Mouse (Mus musculus) neural tube, embryonic 15.5 days (tissue): ENCODE results near the gene Lmo7. TPM values are rescaled to one million over a fixed set of nuclear protein-coding genes. Genes with fewer than 3 reads are reported as not detected.

Source experiments
- ATAC-seq: fragments of 200-750 bp; cut with Nextera tagmentation; 2 replicates; pipeline ENCODE4 v1.8.0; 2017; ENCODE audit warnings: mild to moderate bottlenecking, moderate TSS enrichment, moderate library complexity; ENCODE audit not compliant: low FRiP score
- H3K27ac ChIP-seq: fragments of 300-500 bp; sonication (generic); replicated peaks from 2 replicates; pipeline ENCODE4 v1.5.1; 2015; ENCODE audit warnings: mild to moderate bottlenecking, inconsistent platforms
- H3K27me3 ChIP-seq: fragments of 300-500 bp; sonication (generic); replicated peaks from 2 replicates; pipeline ENCODE4 v1.6.1; 2015; ENCODE audit warnings: inconsistent platforms
- H3K36me3 ChIP-seq: fragments of 300-500 bp; sonication (generic); 2 replicates; pipeline ENCODE4 v1.6.1; 2015; ENCODE audit warnings: inconsistent platforms
- H3K4me1 ChIP-seq: fragments of 300-500 bp; sonication (generic); 2 replicates; pipeline ENCODE4 v1.6.1; 2015; ENCODE audit warnings: inconsistent platforms
- H3K4me2 ChIP-seq: fragments of 300-500 bp; sonication (generic); 2 replicates; pipeline ENCODE4 v1.6.1; 2015; ENCODE audit warnings: inconsistent platforms, mild to moderate bottlenecking, moderate library complexity
- H3K4me3 ChIP-seq: fragments of 300-500 bp; sonication (generic); replicated peaks from 2 replicates; pipeline ENCODE4 v1.5.1; 2015; ENCODE audit warnings: mild to moderate bottlenecking, inconsistent platforms
- H3K9ac ChIP-seq: fragments of 300-500 bp; sonication (generic); replicated peaks from 2 replicates; pipeline ENCODE4 v1.6.1; 2015; ENCODE audit warnings: mild to moderate bottlenecking, inconsistent platforms
- H3K9me3 ChIP-seq: fragments of 300-500 bp; sonication (generic); replicated peaks from 2 replicates; pipeline ENCODE4 v1.6.1; 2016; ENCODE audit warnings: inconsistent platforms
- WGBS: fragments of 180-500 bp; shearing (Covaris S2); methylation state at CpG from one replicate; pipeline ENCODE4 v1.1.7; 2015; ENCODE audit warnings: mixed read lengths; 5-methylcytosine and 5-hydroxymethylcytosine counted together
- polyA plus RNA-seq: library from polyadenylated mRNA; unstranded; fragments of >200 nt; fragmentation: Nextera tagmentation; extraction: Ambion mirVana; gene quantifications from 2 replicates; pipeline ENCODE4 v1.2.1, GENCODE M21; 2015

Gene Lmo7
- polyA plus RNA-seq, 1 experiment from 2014 or later = 2.6 TPM

GRCm38 (mm10) chr14:101892496-101892895 lies 162.7 kb downstream of the Lmo7 start:
- no peak overlapping the region for H3K4me2 ChIP-seq
- H3K4me1 ChIP-seq = no peaks in the 10 kb centered on the region
- H3K27ac ChIP-seq = no peak overlapping the region
- ATAC-seq = no peak
- H3K9ac ChIP-seq = no peak overlapping the region
- WGBS = 89% methylated on average over 8 of the region's 8 CpGs
- no peak overlapping the region for H3K4me3 ChIP-seq
- H3K9me3 ChIP-seq = no peaks in the 10 kb centered on the region
- no peaks in the 10 kb centered on the region for H3K36me3 ChIP-seq
- no peaks in the 10 kb centered on the region for H3K27me3 ChIP-seq

DNA sequence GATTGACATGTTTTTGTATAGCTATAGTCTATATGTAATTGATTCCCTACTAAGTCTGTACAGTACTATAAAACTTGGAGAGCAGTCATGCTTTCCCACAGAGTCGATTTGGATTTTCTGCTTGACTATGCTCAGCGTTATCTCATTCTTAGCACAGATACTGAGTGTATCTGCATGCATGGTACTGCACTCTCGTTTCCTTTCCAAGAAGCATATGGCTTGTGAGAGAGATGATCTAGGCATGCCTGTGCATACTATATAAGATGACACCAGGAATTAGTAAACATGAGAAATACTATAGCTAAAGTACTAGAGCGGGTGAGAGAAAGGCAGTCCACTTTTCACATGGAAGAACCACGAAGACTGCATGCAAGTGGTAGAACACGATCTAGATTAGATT lies 163.5 kb downstream of the Lmo7 start:
- Histone ChIP-seq H3K4me1 (no peaks in the 10 kb centered on the region), H3K4me3 (no peak overlapping the region), H3K27ac (no peak overlapping the region), H3K36me3 (no peaks in the 10 kb centered on the region), H3K27me3 (no peaks in the 10 kb centered on the region), H3K9ac (no peak overlapping the region), H3K4me2 (no peak overlapping the region), H3K9me3 (no peaks in the 10 kb centered on the region)
- ATAC-seq = no peak
- WGBS = 93% methylated on average over 6 of the region's 6 CpGs

DNA sequence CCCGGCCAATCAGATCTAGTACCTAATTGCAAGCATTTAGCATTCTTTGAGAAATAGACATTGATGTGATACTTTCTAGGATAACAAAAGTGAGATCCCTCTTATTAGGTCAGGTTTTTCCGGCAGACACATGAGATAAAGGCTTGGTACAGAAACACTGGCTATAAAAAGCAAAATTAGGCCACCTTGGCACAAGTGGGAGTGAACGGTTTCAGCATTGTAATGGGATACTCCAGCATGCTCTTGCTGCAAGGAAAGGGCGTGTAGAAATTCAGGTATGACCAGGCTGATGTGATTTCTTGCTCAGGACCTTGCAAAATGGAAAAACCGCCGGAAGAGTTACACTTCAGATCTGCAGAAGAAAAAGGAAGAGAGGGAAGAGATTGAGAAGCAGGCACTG lies 168.5 kb downstream of the Lmo7 start:
- ATAC-seq = no peak
- no peaks in the 10 kb centered on the region for H3K4me1 ChIP-seq
- WGBS = 92% methylated on average over 6 of the region's 6 CpGs
- no peaks in the 10 kb centered on the region for H3K36me3 ChIP-seq
- no peaks in the 10 kb centered on the region for H3K9me3 ChIP-seq
- no peaks in the 10 kb centered on the region for H3K27me3 ChIP-seq
- H3K9ac ChIP-seq = no peak overlapping the region
- H3K4me2 ChIP-seq = no peak overlapping the region
- no peak overlapping the region for H3K27ac ChIP-seq
- no peak overlapping the region for H3K4me3 ChIP-seq

DNA sequence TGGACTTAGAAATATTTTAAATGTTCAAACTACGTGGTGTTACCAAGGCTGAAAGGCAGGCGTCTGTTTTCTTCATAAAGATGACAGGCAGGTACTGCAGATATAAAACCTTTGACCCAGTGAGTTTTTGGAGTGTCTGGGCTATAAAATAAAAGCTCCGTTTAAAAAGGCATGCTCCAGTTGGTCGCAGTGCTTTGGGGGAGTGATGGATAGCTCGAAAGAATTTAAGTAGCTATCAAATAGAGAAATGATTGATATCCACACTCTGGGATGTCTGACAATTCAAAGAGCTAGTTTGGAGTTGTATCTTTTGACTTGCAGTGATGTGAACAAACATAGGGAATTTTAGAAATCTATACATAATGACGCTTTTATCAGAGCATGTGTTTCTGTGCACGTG lies 171.7 kb downstream of the Lmo7 start:
- 70% methylated on average over 7 of the region's 7 CpGs for WGBS
- Histone ChIP-seq H3K4me3 (no peak overlapping the region), H3K27me3 (no peaks in the 10 kb centered on the region)

GRCm38 (mm10) chr14:101901976-101902375 lies 172.2 kb downstream of the Lmo7 start:
- Histone ChIP-seq H3K27me3 (no peaks in the 10 kb centered on the region), H3K4me3 (no peak overlapping the region), H3K4me2 (no peak overlapping the region), H3K9ac (no peak overlapping the region), H3K36me3 (no peaks in the 10 kb centered on the region), H3K4me1 (no peaks in the 10 kb centered on the region), H3K27ac (no peak overlapping the region), H3K9me3 (no peaks in the 10 kb centered on the region)
- 87% methylated on average over 7 of the region's 7 CpGs for WGBS
- ATAC-seq = no peak

More for the DNA sequence above, 171.7 kb downstream of the Lmo7 start:
- Histone ChIP-seq H3K9ac (no peak overlapping the region), H3K36me3 (no peaks in the 10 kb centered on the region), H3K27ac (no peak overlapping the region), H3K4me2 (no peak overlapping the region), H3K9me3 (no peaks in the 10 kb centered on the region), H3K4me1 (no peaks in the 10 kb centered on the region)
- ATAC-seq = no peak

DNA sequence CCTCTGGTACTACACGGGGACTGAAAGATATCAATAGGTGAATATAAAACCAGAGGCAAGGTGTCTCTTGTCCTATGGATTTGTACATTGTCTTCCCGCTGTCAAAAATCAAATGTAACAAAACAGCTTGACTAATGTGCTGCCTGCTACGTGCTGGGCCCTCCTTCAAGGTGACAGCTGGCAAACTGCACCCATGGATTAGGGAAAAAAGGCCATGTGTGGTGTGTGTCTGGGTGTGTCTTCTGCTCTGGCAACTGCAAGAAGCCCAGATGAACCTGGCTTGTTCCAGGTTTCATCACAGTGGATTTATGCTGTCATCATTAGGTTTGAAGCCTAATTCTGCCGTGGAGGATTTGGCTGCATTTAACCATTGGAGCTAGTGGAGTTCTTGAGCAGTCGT lies 174.0 kb downstream of the Lmo7 start:
- WGBS = 85% methylated on average over 5 of the region's 5 CpGs
- H3K27me3 ChIP-seq = no peaks in the 10 kb centered on the region
- no peaks in the 10 kb centered on the region for H3K4me1 ChIP-seq
- no peak overlapping the region for H3K27ac ChIP-seq
- no peak for ATAC-seq
- no peaks in the 10 kb centered on the region for H3K36me3 ChIP-seq
- H3K4me2 ChIP-seq = no peak overlapping the region
- no peak overlapping the region for H3K4me3 ChIP-seq
- no peaks in the 10 kb centered on the region for H3K9me3 ChIP-seq
- no peak overlapping the region for H3K9ac ChIP-seq

- Histone ChIP-seq H3K4me2 (no peak overlapping the region), H3K4me1 (no peaks in the 10 kb centered on the region), H3K4me3 (no peak overlapping the region), H3K9me3 (no peaks in the 10 kb centered on the region), H3K9ac (no peak overlapping the region), H3K27ac (no peak overlapping the region), H3K27me3 (no peaks in the 10 kb centered on the region), H3K36me3 (no peaks in the 10 kb centered on the region)
- 79% methylated on average over 7 of the region's 7 CpGs for WGBS
- ATAC-seq = no peak
Measured at GRCm38 (mm10) chr14:101911983-101912382, 182.2 kb downstream of the Lmo7 start.

DNA sequence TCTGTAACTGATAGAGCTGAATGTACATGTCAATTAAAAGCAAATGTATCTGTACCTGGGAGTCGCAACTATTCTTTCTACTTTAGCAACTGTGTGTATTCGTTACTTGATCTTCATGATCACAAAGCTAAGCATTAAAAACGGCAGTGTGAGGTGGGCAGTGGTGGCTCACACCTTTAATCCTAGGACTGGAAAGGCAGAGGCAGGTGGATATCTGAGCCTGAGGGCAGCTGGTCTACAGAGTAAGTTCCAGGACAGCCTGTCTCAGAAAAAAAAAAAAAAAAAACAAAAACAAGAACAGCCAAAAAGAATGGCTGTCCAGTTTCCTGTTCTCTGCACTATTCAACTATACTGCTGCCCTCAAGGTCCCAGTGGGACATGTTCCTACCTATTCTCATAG lies 182.6 kb downstream of the Lmo7 start:
- ATAC-seq = no peak

GRCm38 (mm10) chr14:101914321-101914720 lies 184.6 kb downstream of the Lmo7 start:
- no peak for ATAC-seq
- Histone ChIP-seq H3K27me3 (no peaks in the 10 kb centered on the region), H3K27ac (no peak overlapping the region), H3K4me3 (no peak overlapping the region), H3K36me3 (no peaks in the 10 kb centered on the region), H3K9ac (no peak overlapping the region), H3K4me2 (no peak overlapping the region), H3K4me1 (no peaks in the 10 kb centered on the region), H3K9me3 (no peaks in the 10 kb centered on the region)

More for the DNA sequence above, 182.6 kb downstream of the Lmo7 start:
- H3K4me2 ChIP-seq = no peak overlapping the region
- H3K9me3 ChIP-seq = no peaks in the 10 kb centered on the region
- H3K27me3 ChIP-seq = no peaks in the 10 kb centered on the region
- 89% methylated on average over 3 of the region's 3 CpGs for WGBS
- no peak overlapping the region for H3K27ac ChIP-seq
- no peaks in the 10 kb centered on the region for H3K36me3 ChIP-seq
- no peak overlapping the region for H3K9ac ChIP-seq
- no peak overlapping the region for H3K4me3 ChIP-seq
- H3K4me1 ChIP-seq = no peaks in the 10 kb centered on the region

DNA sequence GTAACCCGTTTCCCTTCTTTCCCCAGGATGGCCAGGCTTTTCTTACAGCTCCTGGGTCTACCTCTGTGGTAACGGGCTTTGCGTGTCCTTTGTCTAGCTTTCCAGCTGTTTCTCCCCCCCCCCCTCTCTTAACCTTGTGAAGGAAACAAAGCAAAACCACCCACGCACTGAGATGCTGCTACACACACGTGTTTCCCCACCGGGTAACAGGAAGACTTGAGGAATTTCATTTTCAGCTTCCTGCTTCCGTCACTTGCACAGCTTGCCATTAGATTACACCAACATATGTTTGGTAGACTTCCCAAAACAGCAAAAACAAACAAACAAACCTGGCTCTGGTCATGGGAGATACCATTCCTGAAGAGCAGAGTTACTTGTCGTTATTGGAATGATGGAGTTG lies 186.1 kb downstream of the Lmo7 start:
- Histone ChIP-seq H3K9me3 (no peaks in the 10 kb centered on the region), H3K4me2 (no peak overlapping the region), H3K36me3 (no peaks in the 10 kb centered on the region), H3K4me1 (no peaks in the 10 kb centered on the region), H3K4me3 (no peak overlapping the region), H3K9ac (no peak overlapping the region), H3K27me3 (no peaks in the 10 kb centered on the region), H3K27ac (no peak overlapping the region)
- 82% methylated on average over 8 of the region's 8 CpGs for WGBS
- no peak for ATAC-seq

- no peaks in the 10 kb centered on the region for H3K36me3 ChIP-seq
- ATAC-seq = no peak
- H3K9me3 ChIP-seq = no peaks in the 10 kb centered on the region
- H3K9ac ChIP-seq = no peak overlapping the region
- no peaks in the 10 kb centered on the region for H3K4me1 ChIP-seq
- H3K27me3 ChIP-seq = no peaks in the 10 kb centered on the region
- H3K4me3 ChIP-seq = no peak overlapping the region
- 94% methylated on average over 5 of the region's 5 CpGs for WGBS
- H3K4me2 ChIP-seq = no peak overlapping the region
- H3K27ac ChIP-seq = no peak overlapping the region
Measured at GRCm38 (mm10) chr14:101918471-101918870, 188.7 kb downstream of the Lmo7 start.

GRCm38 (mm10) chr14:101927646-101928244 lies 198.0 kb downstream of the Lmo7 start:
- no peak overlapping the region for H3K27ac ChIP-seq
- ATAC-seq = no peak
- H3K36me3 ChIP-seq = no peaks in the 10 kb centered on the region
- no peaks in the 10 kb centered on the region for H3K27me3 ChIP-seq
- H3K9me3 ChIP-seq = no peaks in the 10 kb centered on the region
- peak overlapping the region; percentile 9; the same call in 1 of the 2 replicates for H3K4me2 ChIP-seq
- H3K4me3 ChIP-seq = no peak overlapping the region
- WGBS = 37% methylated on average over 12 of the region's 12 CpGs
- no peak overlapping the region for H3K9ac ChIP-seq
- H3K4me1 ChIP-seq = no peaks in the 10 kb centered on the region
